Mouse (Mus musculus) midbrain, postnatal 0 days (tissue): Measurements from ENCODE around the gene Hoxd9. TPM values are rescaled to one million over a fixed set of nuclear protein-coding genes. Genes with fewer than 3 reads are reported as not detected.
A peak's percentile ranks its signal among the peaks of the same experiment; 100 is the strongest.

Experiments
- ATAC-seq: fragments of 200-750 bp; cut with Nextera tagmentation; 2 replicates; pipeline ENCODE4 v1.8.0; 2017; ENCODE audit warnings: moderate number of reproducible peaks, mild to moderate bottlenecking, moderate TSS enrichment, moderate library complexity; ENCODE audit not compliant: low FRiP score
- DNase-seq: peaks from one replicate; pipeline ENCODE4 v3.0.0-alpha.2; 2015; ENCODE audit warnings: low spot score
- H3K27ac ChIP-seq: fragments of 300-500 bp; sonication (generic); 2 replicates; pipeline ENCODE4 v1.5.1; 2014; ENCODE audit warnings: low read depth, mild to moderate bottlenecking, low read length, mixed read lengths
- H3K27me3 ChIP-seq: fragments of 300-500 bp; sonication (generic); 2 replicates; pipeline ENCODE4 v1.6.1; 2014; ENCODE audit warnings: low read length, control low read depth, mixed read lengths; ENCODE audit not compliant: insufficient read depth
- H3K36me3 ChIP-seq: fragments of 300-500 bp; sonication (generic); 2 replicates; pipeline ENCODE4 v1.6.1; 2014; ENCODE audit warnings: low read length, control low read depth, mixed read lengths; ENCODE audit not compliant: insufficient read depth
- H3K4me1 ChIP-seq: fragments of 300-500 bp; sonication (generic); 2 replicates; pipeline ENCODE4 v1.6.1; 2014; ENCODE audit warnings: mild to moderate bottlenecking, control low read depth, antibody characterized with exemption, low read length, mixed read lengths; ENCODE audit not compliant: insufficient read depth
- H3K4me2 ChIP-seq: fragments of 300-500 bp; sonication (generic); 2 replicates; pipeline ENCODE4 v1.6.1; 2014; ENCODE audit warnings: low read depth, mild to moderate bottlenecking, low read length, mixed read lengths; ENCODE audit not compliant: poor library complexity, severe bottlenecking
- H3K4me3 ChIP-seq: fragments of 300-500 bp; sonication (generic); 2 replicates; pipeline ENCODE4 v1.5.1; 2014; ENCODE audit warnings: low read depth, mild to moderate bottlenecking, low read length, moderate library complexity
- H3K9ac ChIP-seq: fragments of 300-500 bp; sonication (generic); replicated peaks from 2 replicates; pipeline ENCODE4 v1.6.1; 2014; ENCODE audit warnings: mild to moderate bottlenecking, low read length, moderate library complexity, mixed read lengths; ENCODE audit not compliant: poor library complexity, severe bottlenecking
- H3K9me3 ChIP-seq: fragments of 300-500 bp; sonication (generic); 2 replicates; pipeline ENCODE4 v1.6.1; 2016; ENCODE audit warnings: low read length, control low read depth
- CTCF ChIP-seq: IDR thresholded peaks from 2 replicates; pipeline ENCODE4 v1.5.1; 2016; ENCODE audit warnings: antibody characterized with exemption, mild to moderate bottlenecking
- WGBS: fragments of 180-500 bp; shearing (Covaris S2); extraction: QIAGEN DNeasy Blood & Tissue Kit; methylation state at CpG from one replicate; pipeline ENCODE4 v1.1.7; 2014; 5-methylcytosine and 5-hydroxymethylcytosine counted together
- polyA plus RNA-seq: library from polyadenylated mRNA; unstranded; fragments of >200 nt; fragmentation: Nextera tagmentation; extraction: Ambion mirVana; gene quantifications from 2 replicates; pipeline ENCODE4 v1.2.1, GENCODE M21; 2015
- total RNA-seq: library from RNA; depleted of rRNA; stranded (reverse); fragments of >200 nt; gene quantifications from 2 replicates; pipeline ENCODE4 v1.2.3, GENCODE M21; 2014

Hoxd9 gene
- total and polyA plus RNA-seq, 2 experiments from 2014 or later, result not detected

- TF ChIP-seq CTCF, result no peak
- ATAC-seq, result no peak
These were observed 16.7 kb upstream of the Hoxd9 start for GRCm38 (mm10) chr2:74680561-74681398.

GRCm38 (mm10) chr2:74681594-74682531 lies 15.7 kb upstream of the Hoxd9 start:
- WGBS, result under 1% methylated on average over 74 of the region's 78 CpGs
- Histone ChIP-seq H3K4me2 (peak overlapping the region; percentile 2; the same call in 1 of the 2 replicates), H3K9ac (no peak overlapping the region), H3K27me3 (peaks cover 98% of the 10 kb centered on the region), H3K9me3 (no peaks in the 10 kb centered on the region), H3K27ac (no peak overlapping the region), H3K36me3 (no peaks in the 10 kb centered on the region), H3K4me1 (no peaks in the 10 kb centered on the region), H3K4me3 (peak overlapping the region; percentile 3; the same call in 1 of the 2 replicates)
- no peak for TF ChIP-seq CTCF
- DNase-seq, result no peak
- no peak for ATAC-seq

More at GRCm38 (mm10) chr2:74680561-74681398, 16.7 kb upstream of the Hoxd9 start:
- no peak overlapping the region for H3K4me2 ChIP-seq
- no peak overlapping the region for H3K27ac ChIP-seq
- WGBS, result 1% methylated on average over 21 of the region's 21 CpGs
- peaks cover 99% of the 10 kb centered on the region for H3K27me3 ChIP-seq
- H3K4me1 ChIP-seq, result no peaks in the 10 kb centered on the region
- no peaks in the 10 kb centered on the region for H3K36me3 ChIP-seq
- H3K9me3 ChIP-seq, result no peaks in the 10 kb centered on the region
- H3K4me3 ChIP-seq, result no peak overlapping the region
- H3K9ac ChIP-seq, result no peak overlapping the region
- no peak for DNase-seq

GRCm38 (mm10) chr2:74682796-74683195 lies 14.7 kb upstream of the Hoxd9 start:
- no peaks in the 10 kb centered on the region for H3K4me1 ChIP-seq
- H3K36me3 ChIP-seq, result no peaks in the 10 kb centered on the region
- no peak for TF ChIP-seq CTCF
- no peak overlapping the region for H3K27ac ChIP-seq
- H3K9ac ChIP-seq, result no peak overlapping the region
- H3K4me3 ChIP-seq, result peak overlapping the region; percentile 3; the same call in 1 of the 2 replicates
- DNase-seq (no peak), ATAC-seq (no peak)
- peak overlapping the region; percentile 2; the same call in 1 of the 2 replicates for H3K4me2 ChIP-seq
- 1% methylated on average over 26 of the region's 51 CpGs for WGBS
- H3K27me3 ChIP-seq, result peaks cover 98% of the 10 kb centered on the region
- H3K9me3 ChIP-seq, result no peaks in the 10 kb centered on the region

- H3K27ac ChIP-seq, result no peak overlapping the region
- peaks cover 98% of the 10 kb centered on the region for H3K27me3 ChIP-seq
- DNase-seq, result no peak
- no peaks in the 10 kb centered on the region for H3K4me1 ChIP-seq
- WGBS, result 2% methylated on average over 18 of the region's 18 CpGs
- no peaks in the 10 kb centered on the region for H3K36me3 ChIP-seq
- ATAC-seq, result no peak
- no peak overlapping the region for H3K4me2 ChIP-seq
- no peaks in the 10 kb centered on the region for H3K9me3 ChIP-seq
- no peak overlapping the region for H3K4me3 ChIP-seq
- H3K9ac ChIP-seq, result no peak overlapping the region
- no peak for TF ChIP-seq CTCF
These were observed 14.0 kb upstream of the Hoxd9 start for GRCm38 (mm10) chr2:74683471-74683951.

GRCm38 (mm10) chr2:74684106-74684505 lies 13.4 kb upstream of the Hoxd9 start:
- WGBS, result 1% methylated on average over 12 of the region's 12 CpGs

More at GRCm38 (mm10) chr2:74684106-74684505, 13.4 kb upstream of the Hoxd9 start:
- Histone ChIP-seq H3K9me3 (no peaks in the 10 kb centered on the region), H3K36me3 (no peaks in the 10 kb centered on the region), H3K4me1 (no peaks in the 10 kb centered on the region), H3K4me2 (no peak overlapping the region), H3K4me3 (no peak overlapping the region), H3K27me3 (peaks cover 98% of the 10 kb centered on the region), H3K9ac (no peak overlapping the region), H3K27ac (no peak overlapping the region)
- no peak for DNase-seq
- no peak for ATAC-seq
- TF ChIP-seq CTCF, result no peak
